ENCODE assay signal across 9 mouse cellular contexts in genomic region chr2:12389028-12389427, GRCm38 (mm10). TPM values are rescaled to one million over a fixed set of nuclear protein-coding genes. Genes with fewer than 3 reads are reported as not detected.
A peak's percentile ranks its signal among the peaks of the same experiment; 100 is the strongest.
DNase-seq lines count a peak whose midpoint lies in the region; ATAC-seq and TF ChIP-seq lines count a peak whose summit lies in the region.
"Had no signal": no experiment of that assay in that cellular context is flagged by ENCODE, and none has a peak within 500 bp of the region (broad histone marks: within the 10 kb centered on the region; RNA-seq: fewer than 3 reads in every experiment).

No protein-coding gene starts in this region.

- TF ChIP-seq CTCF in forebrain, postnatal 0 days (IDR thresholded peaks at IDR 0.05; ENCODE audit: low read depth) = peak; percentile 90
- TF ChIP-seq CTCF in kidney, postnatal 0 days (IDR thresholded peaks at IDR 0.05; ENCODE audit: low read depth) = peak; percentile 97

- peaks cover 10% of the 10 kb centered on the region; the same call in 1 of the 2 replicates for H3K36me3 ChIP-seq in forebrain, postnatal 0 days (ENCODE audit: insufficient read depth)
- H3K36me3 ChIP-seq in kidney, postnatal 0 days (ENCODE audit: insufficient read depth, low read length) = peaks cover 4% of the 10 kb centered on the region; the same call in 1 of the 2 replicates

- 57% methylated on average over 1 of the region's 1 CpGs for WGBS in forebrain, postnatal 0 days
- 39% methylated on average over 1 of the region's 1 CpGs for WGBS in kidney, postnatal 0 days

- no peaks in the 10 kb centered on the region for H3K9me3 ChIP-seq in forebrain, postnatal 0 days (ENCODE audit: low read length)
- H3K9me3 ChIP-seq in kidney, postnatal 0 days (replicated peaks; ENCODE audit: low read length) = no peaks in the 10 kb centered on the region
- H3K9me3 ChIP-seq: limb, embryonic 15.5 days had no signal

- H3K4me2 ChIP-seq in forebrain, postnatal 0 days (ENCODE audit: low read depth) = no peak overlapping the region
- no peak overlapping the region for H3K4me2 ChIP-seq in kidney, postnatal 0 days (ENCODE audit: low read length)
- H3K4me2 ChIP-seq: limb, embryonic 15.5 days had no signal

- H3K27ac ChIP-seq in forebrain, postnatal 0 days (ENCODE audit: low read depth, low read length) = no peak overlapping the region
- no peak overlapping the region for H3K27ac ChIP-seq in kidney, postnatal 0 days
- H3K27ac ChIP-seq: limb, embryonic 15.5 days had no signal

- DNase-seq in frontal cortex, postnatal 10 days (ENCODE audit: low spot score in 2 of 2) = no peak
- peak; percentile 72 for DNase-seq in 416B (ENCODE audit: low read depth)
- DNase-seq in ZHBTc4 (ENCODE audit: low read depth, low spot score) = peak; percentile 60
- DNase-seq in forebrain, postnatal 0 days = peak; percentile 83
- peak; percentile 88 for DNase-seq in kidney, postnatal 0 days (ENCODE audit: low spot score)
- peak; percentile 50 for DNase-seq in lung, postnatal 25 days (ENCODE audit: low spot score)
- peak; percentile 11 for DNase-seq in thymus, postnatal 4 days

- no peaks in the 10 kb centered on the region for H3K27me3 ChIP-seq in forebrain, postnatal 0 days (ENCODE audit: insufficient read depth, low read length)
- no peaks in the 10 kb centered on the region for H3K27me3 ChIP-seq in kidney, postnatal 0 days (ENCODE audit: insufficient read depth, low read length)
- H3K27me3 ChIP-seq: limb, embryonic 15.5 days had no signal

- peak; percentile 98 for ATAC-seq in frontal cortex, adult (ENCODE audit: low TSS enrichment)
- ATAC-seq in forebrain, postnatal 0 days = peak; percentile 89
- ATAC-seq in kidney, postnatal 0 days (replicated peaks; ENCODE audit: low FRiP score, low read depth) = no peak

- no peaks in the 10 kb centered on the region for H3K4me1 ChIP-seq in forebrain, postnatal 0 days (ENCODE audit: insufficient read depth)
- no peaks in the 10 kb centered on the region for H3K4me1 ChIP-seq in kidney, postnatal 0 days (replicated peaks; ENCODE audit: insufficient read depth, low read length)
- H3K4me1 ChIP-seq: limb, embryonic 15.5 days had no signal

- H3K4me3 ChIP-seq in forebrain, postnatal 0 days (ENCODE audit: low read depth, low read length) = no peak overlapping the region
- no peak overlapping the region for H3K4me3 ChIP-seq in kidney, postnatal 0 days (replicated peaks; ENCODE audit: low read depth, low read length)
- H3K4me3 ChIP-seq: limb, embryonic 15.5 days had no signal

- H3K9ac ChIP-seq in forebrain, postnatal 0 days = no peak overlapping the region
- no peak overlapping the region for H3K9ac ChIP-seq in kidney, postnatal 0 days (ENCODE audit: low read depth, low read length)
- H3K9ac ChIP-seq: limb, embryonic 15.5 days had no signal

RNA-seq across cellular contexts. Expression of gene Mindy3, which starts 30.2 kb away (rescaled TPM):
- total RNA-seq in forebrain, postnatal 0 days (2014; rRNA removed) = 53.9 and 60.4 TPM in 2 replicates
- 45.6 and 48.4 TPM in 2 replicates for polyA plus RNA-seq in forebrain, postnatal 0 days (2015; fragmentation: Nextera tagmentation; extraction: Ambion mirVana)
- polyA plus RNA-seq in kidney, postnatal 0 days (2015; fragmentation: Nextera tagmentation; extraction: Ambion mirVana) = 39.5 and 39.9 TPM in 2 replicates

Comparison
In these comparisons a context has a peak if more than half of its experiments do, and no peak if none do; other contexts are left out.
1. DNase-seq: peak in 416B (single experiment), ZHBTc4 (single experiment), forebrain, postnatal 0 days (single experiment), kidney, postnatal 0 days (single experiment), lung, postnatal 25 days (single experiment) and thymus, postnatal 4 days (single experiment); none in frontal cortex, postnatal 10 days (0 of 2).